Mouse (Mus musculus) small intestine, adult 2 months (tissue): Measurements from ENCODE around the gene Gucd1.

ENCODE experiments used
- CTCF ChIP-seq: fragments of 200-500 bp; IDR thresholded peaks from 2 replicates; pipeline ENCODE4 v1.5.1; 2012; ENCODE audit warnings: low read depth, mild to moderate bottlenecking, control low read depth, inconsistent platforms, low read length, moderate library complexity, mixed read lengths; ENCODE audit not compliant: insufficient replicate concordance, insufficient read length; ENCODE audit errors: extremely low read depth
- POLR2A ChIP-seq: fragments of 200-500 bp; IDR thresholded peaks from 2 replicates; pipeline ENCODE4 v1.6.1; 2012; ENCODE audit warnings: low read depth, mild to moderate bottlenecking, control low read depth, inconsistent platforms, low read length, moderate library complexity

DNA sequence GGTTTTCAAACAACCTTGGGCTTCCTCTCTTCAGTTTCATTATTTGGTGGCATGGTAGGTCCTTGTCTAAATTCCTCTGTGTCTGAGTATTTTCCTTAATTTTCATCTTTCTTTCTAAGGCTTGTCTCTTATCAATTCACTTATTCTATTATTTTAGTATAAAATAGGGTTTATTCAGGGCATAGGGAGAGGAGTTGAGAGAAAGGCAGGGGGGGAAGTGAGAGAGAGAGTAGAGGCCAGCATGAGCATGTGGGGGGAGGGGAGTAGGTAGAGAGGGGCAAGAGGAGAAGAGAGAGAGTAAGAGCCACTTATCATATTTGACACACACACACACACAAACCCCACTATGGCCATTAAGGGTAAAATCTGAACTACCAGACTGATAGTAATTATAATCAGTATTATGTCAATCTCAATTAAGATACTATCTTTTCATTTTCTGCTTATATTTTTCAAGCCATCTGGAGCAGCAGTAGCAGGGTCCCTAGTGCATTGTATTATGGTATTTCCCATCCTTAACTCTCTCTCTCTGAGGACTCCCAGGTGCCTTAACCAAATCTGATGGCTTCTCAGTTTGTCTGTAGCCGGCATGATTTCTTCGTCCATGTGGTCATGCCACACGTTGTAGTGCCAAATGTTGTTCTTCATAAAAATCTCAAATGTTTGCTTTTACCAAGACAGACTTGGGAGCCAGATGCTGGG is 26.4 kb downstream of the Gucd1 start:
- no peak for TF ChIP-seq POLR2A
- TF ChIP-seq CTCF: no peak
